Mouse (Mus musculus) R1 (cell line): ENCODE data around the gene Me3.

ENCODE experiments used
- DNase-seq: peaks from one replicate; pipeline ENCODE4 v3.0.0-alpha.2; 2018; ENCODE audit warnings: low read depth, low spot score

Gene Me3

GRCm38 (mm10) chr7:89828436-89829065 lies 196.4 kb downstream of the Me3 start:
- no peak for DNase-seq

GRCm38 (mm10) chr7:89829201-89829600 lies 197.0 kb downstream of the Me3 start:
- peak; percentile 69 for DNase-seq

GRCm38 (mm10) chr7:89833521-89833920 lies 201.3 kb downstream of the Me3 start:
- DNase-seq, result no peak

GRCm38 (mm10) chr7:89835566-89835965 lies 203.4 kb downstream of the Me3 start:
- DNase-seq, result no peak

- no peak for DNase-seq
Measured at GRCm38 (mm10) chr7:89836676-89837075, 204.5 kb downstream of the Me3 start.

DNA sequence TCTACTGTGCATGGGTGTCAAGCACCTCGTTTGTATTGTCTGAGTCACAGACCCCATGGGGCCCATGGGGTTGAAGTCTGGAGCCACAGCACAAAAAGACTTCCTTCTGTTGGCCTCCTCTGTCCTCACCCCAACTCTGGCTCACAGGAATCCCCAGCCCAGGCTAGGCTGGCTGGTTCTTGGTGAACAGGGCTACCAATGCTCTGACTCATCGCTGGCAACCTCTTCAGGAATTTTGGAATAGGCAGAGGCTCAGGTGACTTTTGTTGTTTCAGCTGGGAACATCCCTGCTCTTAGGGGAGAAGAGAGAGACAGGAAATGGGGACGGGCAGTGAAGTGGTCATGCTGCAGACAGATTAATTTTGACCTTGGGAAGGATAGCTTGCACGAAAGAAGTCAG lies 205.6 kb downstream of the Me3 start:
- DNase-seq, result peak; percentile 38

DNA sequence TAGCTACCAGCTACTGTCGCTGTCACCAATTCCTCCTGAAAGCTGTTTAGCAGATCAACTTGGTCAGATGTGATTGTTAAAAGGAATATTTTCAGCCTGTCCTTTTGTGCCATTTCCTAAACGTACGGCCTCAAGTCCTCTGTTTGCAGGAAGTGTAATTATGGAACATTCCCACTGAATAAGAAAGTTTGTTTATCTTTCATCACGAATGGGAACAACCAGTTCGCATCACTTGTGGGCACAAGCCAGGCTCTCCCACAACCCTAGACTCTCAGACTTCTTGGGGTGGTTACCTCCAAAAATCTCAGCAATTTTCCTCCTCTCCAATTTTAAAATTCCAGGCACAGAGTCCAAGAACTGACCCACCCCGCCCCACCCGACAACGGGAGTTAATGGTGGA lies 207.5 kb downstream of the Me3 start:
- no peak for DNase-seq

DNA sequence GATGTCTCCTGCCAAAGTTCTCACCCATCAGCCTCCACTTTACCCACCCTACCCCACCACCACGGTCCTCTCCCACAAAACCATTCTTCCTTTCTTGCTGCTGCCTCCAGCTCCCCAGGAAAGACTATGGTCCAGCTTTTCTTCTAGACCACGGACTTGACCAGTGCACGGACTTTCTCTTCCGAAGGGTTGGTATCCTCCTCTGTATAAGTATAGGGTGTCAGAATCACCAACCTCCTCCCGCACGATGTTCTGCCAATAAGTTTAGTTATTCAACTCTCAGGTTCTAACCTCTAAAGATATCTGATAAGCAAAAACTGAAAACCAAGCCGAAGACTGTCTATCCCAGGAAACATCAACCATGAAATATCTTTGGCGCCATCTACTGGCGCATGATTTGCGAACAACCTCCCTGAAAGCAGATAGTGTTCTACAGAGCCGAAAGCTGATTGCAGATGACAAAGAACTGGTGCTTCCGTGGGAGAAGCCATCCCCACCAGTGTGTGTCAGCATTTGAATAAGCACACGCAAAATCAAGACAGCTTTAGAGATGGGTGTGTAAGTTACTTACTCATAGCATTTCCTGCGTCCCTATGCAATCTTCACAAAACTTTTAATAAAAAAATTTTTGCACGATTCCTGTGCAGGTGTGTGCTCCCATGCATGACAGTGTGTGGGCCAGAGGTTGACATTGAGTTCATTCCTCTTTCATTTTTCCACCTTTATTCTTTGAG lies 209.6 kb downstream of the Me3 start:
- peak; percentile 82 for DNase-seq

GRCm38 (mm10) chr7:89842404-89842715 lies 210.2 kb downstream of the Me3 start:
- DNase-seq, result no peak

GRCm38 (mm10) chr7:89843121-89843520 lies 210.9 kb downstream of the Me3 start:
- DNase-seq, result no peak

DNA sequence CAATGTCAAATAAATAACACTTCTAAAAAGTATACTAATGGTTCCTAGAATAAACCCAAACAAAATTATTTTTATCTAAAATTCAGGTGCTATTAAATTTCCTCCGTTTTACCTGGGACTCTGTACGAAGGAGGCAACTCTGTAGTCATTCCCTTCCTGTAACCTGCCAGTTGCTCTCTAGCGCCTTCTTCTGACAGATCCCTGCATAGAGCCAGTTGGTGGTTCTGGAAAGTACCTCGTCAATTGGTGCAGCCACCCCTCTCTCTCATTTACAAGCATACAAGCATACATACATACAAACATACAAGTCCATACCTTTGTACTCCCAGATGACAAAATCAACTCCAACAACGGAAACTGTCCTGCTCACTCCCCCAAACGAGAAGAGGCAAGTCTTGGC lies 211.3 kb downstream of the Me3 start:
- DNase-seq, result peak; percentile 75

GRCm38 (mm10) chr7:89845669-89846068 lies 213.5 kb downstream of the Me3 start:
- no peak for DNase-seq

GRCm38 (mm10) chr7:89850510-89850909 lies 218.3 kb downstream of the Me3 start:
- no peak for DNase-seq

GRCm38 (mm10) chr7:89852158-89853095 lies 220.2 kb downstream of the Me3 start:
- peak; percentile 65 for DNase-seq

GRCm38 (mm10) chr7:89853131-89853530 lies 220.9 kb downstream of the Me3 start:
- DNase-seq, result no peak

DNA sequence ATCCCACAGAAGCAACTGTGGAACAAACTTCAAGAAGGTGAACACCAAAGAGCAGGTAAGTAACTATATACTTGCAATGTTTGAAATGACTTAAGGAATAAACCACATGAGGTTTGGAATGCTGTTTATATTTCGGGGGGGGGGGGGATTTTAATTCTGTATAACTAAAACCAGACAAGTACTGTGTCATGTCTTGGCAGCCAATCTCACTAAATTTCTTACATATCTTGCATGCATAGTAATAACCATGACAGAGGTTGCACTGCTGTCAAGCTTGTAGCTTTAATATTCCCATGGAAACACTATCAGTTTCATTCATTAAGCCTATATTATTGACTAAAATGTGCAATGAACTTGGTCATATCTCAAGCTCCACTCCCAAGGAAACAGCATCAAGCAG lies 223.0 kb downstream of the Me3 start:
- no peak for DNase-seq

DNA sequence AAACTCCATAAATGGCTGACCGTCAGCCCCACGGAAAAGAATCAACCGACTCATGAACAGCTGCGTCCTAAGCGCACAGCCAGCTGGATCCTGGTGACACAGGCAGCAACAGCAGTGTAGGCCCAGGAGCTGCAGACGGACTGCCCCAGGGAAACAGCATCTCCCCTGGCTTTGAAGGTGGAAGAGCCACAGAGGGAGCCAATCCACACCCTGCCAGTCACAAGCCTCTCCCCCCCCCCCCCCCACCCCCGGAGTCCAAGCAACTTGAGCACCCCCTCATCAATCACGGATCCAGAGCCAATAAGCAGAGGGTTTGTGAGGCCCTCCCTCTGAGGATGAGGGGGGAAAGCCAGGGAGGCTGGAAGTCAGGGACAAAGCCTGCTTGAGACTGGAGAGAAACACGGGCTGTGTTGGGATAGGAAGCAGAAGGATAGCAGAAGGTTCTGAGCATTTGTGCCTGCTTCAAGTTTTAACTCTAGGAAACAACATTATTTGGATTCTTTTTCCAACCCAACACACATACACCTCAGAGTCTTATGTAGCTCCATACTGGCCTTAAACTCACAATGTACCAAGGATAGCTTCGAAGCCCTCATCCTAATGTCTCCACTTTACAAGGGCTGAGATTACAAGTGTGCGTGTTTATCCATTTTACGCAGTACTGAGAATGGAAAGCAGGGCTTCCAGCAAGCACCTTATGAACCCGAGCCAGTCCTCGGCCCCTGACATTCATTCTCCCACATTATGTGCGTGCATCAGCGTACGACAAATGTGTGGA lies 224.4 kb downstream of the Me3 start:
- peak; percentile 60 for DNase-seq

GRCm38 (mm10) chr7:89864769-89865168 lies 232.6 kb downstream of the Me3 start:
- peak; percentile 61 for DNase-seq

- no peak for DNase-seq
Measured at GRCm38 (mm10) chr7:89867221-89867620, 235.0 kb downstream of the Me3 start.

GRCm38 (mm10) chr7:89879686-89880085 lies 247.5 kb downstream of the Me3 start:
- DNase-seq, result no peak

- no peak for DNase-seq
Measured at GRCm38 (mm10) chr7:89884551-89884950, 252.4 kb downstream of the Me3 start.

DNA sequence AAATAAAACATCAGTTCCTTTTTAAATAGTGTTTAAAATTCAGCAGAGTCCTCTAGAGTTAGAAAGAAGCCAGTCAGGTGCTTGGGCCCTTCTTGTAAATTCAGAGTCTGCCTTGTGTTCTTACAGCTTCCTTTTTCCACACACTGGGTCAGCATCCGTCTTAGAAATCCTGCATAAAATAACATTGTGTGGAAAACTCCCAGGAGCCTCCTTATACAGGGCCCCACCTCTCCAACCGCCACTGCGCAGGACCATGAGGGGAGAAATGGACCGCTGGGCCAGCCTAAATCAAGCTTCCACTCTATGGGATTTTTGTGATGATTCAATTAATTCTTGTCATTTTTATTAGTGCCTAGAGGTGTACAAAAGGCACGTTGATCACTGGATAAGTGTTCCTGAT lies 259.2 kb downstream of the Me3 start:
- DNase-seq, result no peak
